Mouse (Mus musculus) erythroblast, embryonic 14.5 days (primary cell): ENCODE measurements around the gene Tenm4. TPM values are rescaled to one million over a fixed set of nuclear protein-coding genes. Genes with fewer than 3 reads are reported as not detected.

Experiments
- H3K27me3 ChIP-seq: 2 replicates; pipeline ENCODE4 v1.6.1; 2012; ENCODE audit warnings: inconsistent platforms; ENCODE audit not compliant: control insufficient read depth
- H3K36me3 ChIP-seq: 2 replicates; pipeline ENCODE4 v1.6.1; 2012; ENCODE audit warnings: mild to moderate bottlenecking, inconsistent platforms; ENCODE audit not compliant: control insufficient read depth
- H3K4me1 ChIP-seq: 2 replicates; pipeline ENCODE4 v1.6.1; 2012; ENCODE audit warnings: inconsistent platforms; ENCODE audit not compliant: control insufficient read depth
- H3K4me3 ChIP-seq: replicated peaks from 2 replicates; pipeline ENCODE3; 2012; ENCODE audit warnings: moderate library complexity, mild to moderate bottlenecking, inconsistent platforms
- H3K9me3 ChIP-seq: 2 replicates; pipeline ENCODE4 v1.6.1; 2012; ENCODE audit warnings: low read length, inconsistent platforms, mixed read lengths; ENCODE audit not compliant: control insufficient read depth
- GATA1 ChIP-seq: IDR thresholded peaks from 2 replicates; pipeline ENCODE4 v1.6.1; 2012; ENCODE audit warnings: low read length, inconsistent platforms, mixed read lengths
- TAL1 ChIP-seq: IDR thresholded peaks from 3 replicates; pipeline ENCODE4 v1.6.1; 2012; ENCODE audit warnings: low read length, inconsistent platforms, mixed read lengths
- polyA plus RNA-seq: library from polyadenylated mRNA; stranded (reverse); fragments of >175 nt; gene quantifications from 2 replicates; pipeline ENCODE4 v1.2.3, GENCODE M21; 2012

Tenm4 gene
- polyA plus RNA-seq, 1 experiment: not detected

- Histone ChIP-seq H3K36me3 (no peaks in the 10 kb centered on the region), H3K4me1 (no peaks in the 10 kb centered on the region), H3K4me3 (no peak overlapping the region), H3K9me3 (no peaks in the 10 kb centered on the region), H3K27me3 (no peaks in the 10 kb centered on the region)
- TF ChIP-seq TAL1: no peak
- no peak for TF ChIP-seq GATA1
Measured at GRCm38 (mm10) chr7:96904936-96905335, 733.9 kb downstream of the Tenm4 start.

- no peaks in the 10 kb centered on the region for H3K4me1 ChIP-seq
- no peaks in the 10 kb centered on the region for H3K36me3 ChIP-seq
- no peaks in the 10 kb centered on the region for H3K27me3 ChIP-seq
- TF ChIP-seq TAL1 (no peak), GATA1 (no peak)
- no peaks in the 10 kb centered on the region for H3K9me3 ChIP-seq
- no peak overlapping the region for H3K4me3 ChIP-seq
Measured at GRCm38 (mm10) chr7:96905422-96905821, 734.4 kb downstream of the Tenm4 start.

GRCm38 (mm10) chr7:96906216-96906615 lies 735.2 kb downstream of the Tenm4 start:
- Histone ChIP-seq H3K9me3 (no peaks in the 10 kb centered on the region), H3K36me3 (no peaks in the 10 kb centered on the region), H3K4me3 (no peak overlapping the region), H3K4me1 (no peaks in the 10 kb centered on the region), H3K27me3 (no peaks in the 10 kb centered on the region)
- TF ChIP-seq TAL1 (no peak), GATA1 (no peak)

- no peak overlapping the region for H3K4me3 ChIP-seq
- H3K36me3 ChIP-seq: no peaks in the 10 kb centered on the region
- no peaks in the 10 kb centered on the region for H3K4me1 ChIP-seq
- no peaks in the 10 kb centered on the region for H3K9me3 ChIP-seq
- no peak for TF ChIP-seq GATA1
- H3K27me3 ChIP-seq: no peaks in the 10 kb centered on the region
Measured at GRCm38 (mm10) chr7:96907971-96908680, 737.1 kb downstream of the Tenm4 start.

GRCm38 (mm10) chr7:96909856-96910255 lies 738.8 kb downstream of the Tenm4 start:
- TF ChIP-seq TAL1: no peak

GRCm38 (mm10) chr7:96910310-96910960 lies 739.4 kb downstream of the Tenm4 start:
- no peaks in the 10 kb centered on the region for H3K27me3 ChIP-seq
- H3K36me3 ChIP-seq: no peaks in the 10 kb centered on the region
- H3K9me3 ChIP-seq: no peaks in the 10 kb centered on the region
- TF ChIP-seq TAL1 (no peak), GATA1 (no peak)
- no peaks in the 10 kb centered on the region for H3K4me1 ChIP-seq
- no peak overlapping the region for H3K4me3 ChIP-seq

More at GRCm38 (mm10) chr7:96909856-96910255, 738.8 kb downstream of the Tenm4 start:
- Histone ChIP-seq H3K27me3 (no peaks in the 10 kb centered on the region), H3K36me3 (no peaks in the 10 kb centered on the region), H3K4me1 (no peaks in the 10 kb centered on the region), H3K4me3 (no peak overlapping the region), H3K9me3 (no peaks in the 10 kb centered on the region)

GRCm38 (mm10) chr7:96914031-96914430 lies 743.0 kb downstream of the Tenm4 start:
- no peak for TF ChIP-seq TAL1
- TF ChIP-seq GATA1: no peak
- Histone ChIP-seq H3K4me1 (no peaks in the 10 kb centered on the region), H3K36me3 (no peaks in the 10 kb centered on the region), H3K9me3 (no peaks in the 10 kb centered on the region), H3K4me3 (no peak overlapping the region), H3K27me3 (no peaks in the 10 kb centered on the region)

GRCm38 (mm10) chr7:96915452-96916105 lies 744.5 kb downstream of the Tenm4 start:
- H3K4me3 ChIP-seq: no peak overlapping the region
- no peaks in the 10 kb centered on the region for H3K27me3 ChIP-seq
- H3K4me1 ChIP-seq: no peaks in the 10 kb centered on the region
- TF ChIP-seq GATA1 (no peak), TAL1 (no peak)
- H3K9me3 ChIP-seq: no peaks in the 10 kb centered on the region
- H3K36me3 ChIP-seq: no peaks in the 10 kb centered on the region

- TF ChIP-seq GATA1 (no peak), TAL1 (no peak)
- H3K27me3 ChIP-seq: no peaks in the 10 kb centered on the region
- H3K36me3 ChIP-seq: no peaks in the 10 kb centered on the region
- no peak overlapping the region for H3K4me3 ChIP-seq
- H3K4me1 ChIP-seq: no peaks in the 10 kb centered on the region
- H3K9me3 ChIP-seq: no peaks in the 10 kb centered on the region
Measured at GRCm38 (mm10) chr7:96920447-96921095, 749.5 kb downstream of the Tenm4 start.
